Mouse (Mus musculus) frontal cortex, adult (tissue): Measurements from ENCODE around the gene Wnt7b.

ENCODE experiments used
- ATAC-seq: cut with Nextera tagmentation; 2 replicates; pipeline ENCODE4 v1.9.2; 2017; ENCODE audit warnings: mild to moderate bottlenecking, moderate library complexity, mixed read lengths; ENCODE audit not compliant: low TSS enrichment

Gene Wnt7b

GRCm38 (mm10) chr15:85569995-85570734, 12.1 kb downstream of the Wnt7b start:
- ATAC-seq = no peak

DNA sequence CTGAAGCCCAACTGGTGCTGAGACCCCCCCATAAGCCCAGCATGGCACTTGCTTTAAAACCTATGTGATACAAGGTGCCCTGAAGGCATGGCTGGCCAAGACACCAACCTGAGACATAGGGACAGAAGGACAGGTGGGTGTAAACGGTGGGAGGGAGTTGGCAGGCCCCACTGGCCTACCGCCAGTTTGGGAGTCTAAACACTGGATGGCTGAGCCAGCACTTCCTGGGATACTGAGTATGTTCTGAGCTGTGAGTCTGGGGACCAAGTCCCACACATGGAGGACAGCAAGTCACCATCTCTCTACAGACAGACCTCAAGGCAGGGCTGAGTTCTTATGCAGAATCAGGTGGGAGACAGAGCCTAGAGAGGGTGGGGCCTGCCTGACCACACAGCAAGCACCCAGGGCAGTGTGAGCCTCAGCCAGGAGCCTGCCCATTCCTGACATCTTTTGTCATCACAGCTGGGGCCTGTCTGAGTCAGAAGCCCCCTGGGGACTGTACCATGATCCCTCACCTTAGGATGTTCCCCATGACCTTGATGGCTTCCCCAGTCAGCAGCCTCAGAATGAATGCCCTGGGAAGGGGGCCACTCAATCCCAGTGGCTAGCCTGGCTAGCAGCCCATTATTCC, 13.0 kb downstream of the Wnt7b start:
- peak; percentile 59; the same call in 1 of the 2 replicates for ATAC-seq

DNA sequence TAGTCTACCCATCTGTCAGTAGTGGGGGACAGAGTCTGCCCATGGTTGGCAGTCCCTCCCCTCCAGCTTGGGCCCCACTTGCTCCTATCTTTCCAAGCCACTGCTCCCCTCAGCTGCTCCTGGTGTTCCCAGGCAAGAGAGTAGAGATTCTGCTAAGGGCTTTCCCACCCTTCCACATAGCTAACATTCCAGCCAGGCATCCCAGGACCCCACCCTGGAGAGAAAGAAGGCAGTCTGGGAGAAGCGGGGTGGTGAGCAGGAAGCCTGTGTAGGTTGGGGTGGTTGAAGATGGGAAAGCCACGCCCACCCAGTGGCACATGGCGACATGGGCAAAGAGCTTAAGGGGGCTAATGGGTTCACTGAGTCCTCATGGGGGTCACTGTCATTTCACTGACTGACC, 13.9 kb downstream of the Wnt7b start:
- ATAC-seq = no peak

DNA sequence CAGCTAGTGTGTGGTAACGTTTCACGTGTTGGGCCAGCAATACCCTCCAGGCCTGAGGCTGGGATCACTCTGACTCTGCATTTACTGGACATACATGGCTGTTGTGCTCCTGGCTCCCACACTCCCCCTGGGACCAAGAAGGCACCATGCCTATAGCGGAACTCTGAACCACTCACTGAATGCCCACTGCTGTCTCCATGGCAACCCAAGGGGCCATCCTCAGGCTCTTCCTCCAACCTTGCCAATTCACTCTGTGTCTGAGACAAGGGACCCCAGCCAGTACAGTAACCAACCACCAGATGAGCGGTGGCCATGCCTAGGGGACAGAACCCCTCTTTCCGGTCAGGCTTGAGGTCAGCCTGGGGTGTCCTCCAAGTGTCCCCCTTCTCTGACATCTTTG, 17.3 kb downstream of the Wnt7b start:
- ATAC-seq = no peak

GRCm38 (mm10) chr15:85564034-85564769, 18.1 kb downstream of the Wnt7b start:
- no peak for ATAC-seq

GRCm38 (mm10) chr15:85561953-85562352, 20.3 kb downstream of the Wnt7b start:
- ATAC-seq = no peak

- ATAC-seq = no peak
Measured at GRCm38 (mm10) chr15:85560830-85561229, 21.4 kb downstream of the Wnt7b start.

DNA sequence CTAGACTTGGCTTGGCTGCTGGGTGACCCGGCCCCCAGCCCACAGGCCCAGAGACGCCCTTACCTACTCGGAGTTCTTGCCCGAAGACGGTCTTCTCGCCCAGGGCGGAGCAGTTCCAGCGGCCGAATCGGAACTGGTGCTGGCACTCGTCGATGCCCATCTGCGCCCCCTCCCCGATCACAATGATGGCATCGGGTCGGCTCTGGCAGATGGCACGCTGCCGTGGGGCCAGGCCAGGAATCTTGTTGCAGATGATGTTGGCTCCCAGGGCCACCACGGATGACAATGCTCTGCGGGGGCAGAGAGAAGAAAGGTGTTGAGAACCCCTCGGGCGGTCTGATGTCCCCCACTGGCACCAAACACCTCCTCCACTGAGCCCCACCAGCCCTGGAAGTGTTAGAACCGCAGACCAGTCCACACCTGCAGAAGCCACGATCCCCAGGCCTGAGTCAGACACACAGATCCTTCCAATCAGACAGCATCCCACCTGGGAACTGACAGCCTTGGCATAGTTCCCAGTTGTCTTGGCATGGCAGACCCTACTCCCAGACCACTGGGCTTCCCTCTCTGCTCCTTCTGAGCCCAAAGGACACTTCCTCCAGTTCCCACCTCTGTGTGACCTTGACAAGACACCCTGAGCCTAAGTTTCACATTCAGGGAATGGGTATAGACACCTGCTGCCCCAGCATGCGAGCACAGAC, 23.3 kb downstream of the Wnt7b start:
- ATAC-seq = no peak

- ATAC-seq = no peak
Measured at GRCm38 (mm10) chr15:85555799-85556198, 26.5 kb downstream of the Wnt7b start.

- ATAC-seq = no peak
Measured at GRCm38 (mm10) chr15:85553421-85553820, 28.9 kb downstream of the Wnt7b start.

DNA sequence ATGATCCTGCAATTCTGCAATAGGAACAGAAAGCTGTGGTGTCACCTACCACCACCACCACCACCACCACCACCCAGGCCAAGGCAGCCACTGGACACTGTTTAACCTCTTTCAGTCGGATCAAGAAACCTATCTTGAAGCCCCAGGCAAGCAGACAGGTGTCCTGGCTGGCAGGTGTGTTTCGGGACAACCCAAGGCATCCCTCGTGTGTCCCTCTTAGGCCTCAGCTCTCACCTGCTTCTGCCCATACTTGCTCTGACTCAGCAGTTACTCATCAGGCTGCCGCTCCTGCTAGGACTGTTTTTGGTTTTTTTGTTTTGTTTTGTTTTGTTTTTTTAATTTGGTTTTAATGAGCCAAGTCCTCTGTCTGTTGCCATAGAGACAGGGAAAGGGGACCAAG, 35.8 kb downstream of the Wnt7b start:
- no peak for ATAC-seq

- no peak for ATAC-seq
Measured at GRCm38 (mm10) chr15:85545369-85545768, 36.9 kb downstream of the Wnt7b start.

DNA sequence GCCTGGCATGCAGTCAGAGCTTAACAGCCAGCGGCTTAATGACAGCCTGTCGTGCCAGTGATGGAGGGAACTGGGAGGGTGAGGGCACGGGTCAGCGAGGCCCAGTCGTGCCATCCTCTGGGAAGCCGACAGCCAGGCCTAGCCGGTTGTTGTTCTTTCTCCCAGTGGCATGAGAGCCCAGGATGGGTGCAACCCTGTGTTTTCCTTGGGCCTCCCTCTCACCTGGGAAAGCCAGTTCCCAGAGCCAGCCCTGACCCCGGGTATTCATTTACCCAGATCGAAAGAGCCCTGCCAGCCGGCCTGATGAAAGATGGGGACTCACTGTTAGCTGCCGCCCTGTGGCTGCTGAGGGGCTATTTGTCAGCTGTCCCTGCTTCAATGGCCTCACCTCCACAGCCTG, 44.1 kb downstream of the Wnt7b start:
- ATAC-seq = no peak

GRCm38 (mm10) chr15:85537151-85537550, 45.1 kb downstream of the Wnt7b start:
- no peak for ATAC-seq

DNA sequence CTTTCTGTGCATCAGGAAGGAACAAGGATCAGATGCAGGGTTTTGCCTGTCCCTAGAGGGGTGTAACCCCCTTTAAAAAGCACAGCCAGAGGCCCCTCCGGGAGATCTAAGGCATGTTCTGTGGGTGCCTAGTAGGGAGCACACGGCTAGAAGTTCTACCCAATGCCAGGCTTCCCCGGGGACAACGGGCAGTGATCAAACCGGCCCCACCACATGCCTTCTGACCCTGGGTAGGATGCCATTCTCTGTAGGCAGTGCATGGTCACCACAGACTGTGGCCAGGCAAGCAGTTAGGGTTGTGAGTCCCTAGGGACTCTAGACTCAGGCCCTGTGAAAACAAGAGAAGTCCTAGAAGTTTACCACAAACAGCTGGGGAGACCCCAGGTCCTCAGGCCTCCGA, 47.6 kb downstream of the Wnt7b start:
- ATAC-seq = no peak

- no peak for ATAC-seq
Measured at GRCm38 (mm10) chr15:85534215-85534614, 48.1 kb downstream of the Wnt7b start.

- no peak for ATAC-seq
Measured at GRCm38 (mm10) chr15:85532063-85532462, 50.2 kb downstream of the Wnt7b start.

- ATAC-seq = no peak
Measured at GRCm38 (mm10) chr15:85529911-85530310, 52.4 kb downstream of the Wnt7b start.

GRCm38 (mm10) chr15:85524404-85524950, 57.8 kb downstream of the Wnt7b start:
- ATAC-seq = no peak

GRCm38 (mm10) chr15:85523173-85523991, 58.9 kb downstream of the Wnt7b start:
- ATAC-seq = no peak

DNA sequence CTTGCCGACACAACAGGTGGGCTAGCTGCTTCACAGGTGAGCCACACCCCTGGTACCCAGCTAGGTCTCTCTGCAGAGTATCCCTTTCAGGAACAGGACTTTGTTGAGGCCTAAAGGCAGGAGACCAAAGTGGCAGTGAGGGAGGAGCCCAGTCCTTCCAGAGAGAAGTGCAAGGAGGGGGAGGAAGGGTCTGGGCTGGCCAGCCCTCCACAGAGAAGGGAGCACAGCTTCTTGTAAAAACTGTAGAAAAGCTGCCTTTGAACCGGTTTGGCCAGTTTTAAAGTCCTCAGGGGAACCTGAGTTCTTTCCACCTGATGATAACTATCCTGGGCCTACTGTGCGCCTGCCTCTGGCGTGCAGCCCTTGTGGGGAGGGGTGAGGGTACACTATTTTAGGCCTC, 62.8 kb downstream of the Wnt7b start:
- ATAC-seq = no peak
